Mouse (Mus musculus) erythroblast, adult 5-6 weeks (primary cell): ENCODE measurements around the gene Camk2n1. TPM values are rescaled to one million over a fixed set of nuclear protein-coding genes. Genes with fewer than 3 reads are reported as not detected.

Experiments used
- ATAC-seq: replicated peaks from 2 replicates; pipeline ENCODE4 v1.8.0; 2016; ENCODE audit warnings: moderate number of reproducible peaks, mild to moderate bottlenecking, moderate TSS enrichment, inconsistent platforms; ENCODE audit not compliant: poor library complexity, low FRiP score, severe bottlenecking
- total RNA-seq, 2 experiments: library from RNA; stranded (forward) in 1 of 2; stranded (reverse) in 1 of 2; fragments of 150-400 nt in 1 of 2; fragments of 200-764, 138-1000 nt in 1 of 2; gene quantifications; 2 replicates each; pipeline versions ENCODE4 v1.2.3 to v1.2.4; 2015 to 2017; ENCODE audit warnings: low replicate concordance in 2 of 2

Camk2n1 gene
- total RNA-seq, 2 experiments from 2014 or later: not detected

DNA sequence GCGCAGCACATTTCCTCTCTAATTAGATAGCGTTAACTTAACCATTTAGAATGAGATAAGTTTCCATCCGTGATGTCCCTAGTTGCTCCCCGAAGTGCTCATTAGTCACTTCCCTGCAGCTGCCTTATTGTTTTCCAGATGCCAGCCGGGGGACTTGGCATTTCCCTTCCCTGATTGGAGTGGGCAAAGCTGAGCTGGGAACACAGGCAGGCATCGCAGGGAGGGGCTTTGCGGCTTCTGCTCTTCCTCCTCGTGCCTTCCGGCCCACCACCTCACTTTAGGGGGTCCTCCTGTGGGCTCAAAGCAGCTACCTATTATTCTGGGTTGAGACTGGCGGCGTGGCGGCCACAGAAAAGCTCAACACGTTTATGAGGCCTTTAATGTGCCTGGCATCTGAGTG, 7.1 kb upstream of the Camk2n1 start:
- ATAC-seq: no peak; the same call in 1 of the 2 replicates

GRCm38 (mm10) chr4:138447387-138447786, 6.7 kb upstream of the Camk2n1 start:
- ATAC-seq: peak; percentile 86

GRCm38 (mm10) chr4:138447827-138448602, 6.1 kb upstream of the Camk2n1 start:
- ATAC-seq: no peak

- no peak for ATAC-seq
These were observed 5.1 kb upstream of the Camk2n1 start for GRCm38 (mm10) chr4:138448872-138449615.

- no peak for ATAC-seq
These were observed 4.3 kb upstream of the Camk2n1 start for GRCm38 (mm10) chr4:138449636-138450314.

- no peak for ATAC-seq
These were observed 1.6 kb upstream of the Camk2n1 start for GRCm38 (mm10) chr4:138452306-138453096.

DNA sequence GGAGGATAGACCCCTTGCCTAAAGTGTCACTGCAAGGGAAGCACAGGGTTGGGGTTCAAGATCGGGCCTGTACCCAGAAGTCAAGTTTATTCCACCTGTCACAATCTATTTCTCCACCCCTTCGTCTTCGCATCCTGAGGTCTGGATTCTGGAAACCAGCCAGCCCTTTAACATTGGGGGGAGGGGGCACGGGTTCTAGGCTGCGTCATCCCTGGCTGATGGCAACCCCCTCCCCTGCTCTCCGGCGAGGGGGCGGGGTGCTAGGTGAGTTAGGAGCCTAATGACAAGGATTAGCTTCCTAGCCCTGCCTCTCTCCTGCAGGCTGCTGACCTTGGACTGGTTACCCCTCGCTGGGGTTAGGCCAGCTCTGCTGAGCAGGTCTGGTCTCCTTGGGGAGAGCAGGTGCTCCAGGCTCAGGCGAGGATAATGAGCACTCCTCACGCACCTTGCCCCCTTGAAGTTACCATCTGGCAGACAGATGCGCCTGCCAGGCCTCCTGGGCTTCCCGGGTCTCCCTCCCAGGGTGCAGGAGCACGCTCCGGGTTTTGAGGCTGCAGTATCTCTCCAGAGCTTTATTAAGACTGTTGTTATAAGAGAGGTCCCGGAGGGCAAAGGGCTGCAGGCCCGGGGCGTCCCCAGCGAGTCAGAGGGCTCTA, 889 bp upstream of the Camk2n1 start:
- ATAC-seq: no peak

DNA sequence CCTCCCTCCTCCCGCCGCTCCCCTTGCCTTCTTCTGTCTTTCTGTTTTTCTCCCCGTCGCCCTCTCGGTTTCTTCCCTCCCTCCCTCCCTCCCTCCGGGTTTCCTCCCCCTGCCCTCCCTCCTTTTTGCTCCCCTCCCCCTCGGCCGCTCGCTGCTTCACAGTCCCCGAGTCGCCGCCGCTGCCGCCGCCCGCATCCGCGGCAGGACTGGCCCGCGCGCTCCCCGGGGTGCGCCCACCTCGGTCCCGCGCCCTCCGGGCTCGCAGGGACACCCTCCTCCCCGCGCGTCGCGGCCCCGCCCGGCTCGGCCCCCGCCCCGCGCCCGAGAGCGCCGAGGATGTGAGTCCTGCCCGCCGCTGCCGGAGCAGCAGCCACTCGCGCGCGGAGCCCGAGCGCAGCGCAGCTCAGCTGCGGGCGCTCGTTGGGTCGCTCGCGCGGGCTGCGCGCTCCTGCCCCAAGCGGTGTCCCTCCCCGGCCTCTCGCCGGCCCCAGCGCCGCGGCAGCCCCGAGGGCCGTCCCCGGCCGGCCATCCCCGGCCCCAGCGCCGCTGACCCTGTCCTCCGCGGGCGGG, 542 bp downstream of the Camk2n1 start:
- no peak for ATAC-seq

DNA sequence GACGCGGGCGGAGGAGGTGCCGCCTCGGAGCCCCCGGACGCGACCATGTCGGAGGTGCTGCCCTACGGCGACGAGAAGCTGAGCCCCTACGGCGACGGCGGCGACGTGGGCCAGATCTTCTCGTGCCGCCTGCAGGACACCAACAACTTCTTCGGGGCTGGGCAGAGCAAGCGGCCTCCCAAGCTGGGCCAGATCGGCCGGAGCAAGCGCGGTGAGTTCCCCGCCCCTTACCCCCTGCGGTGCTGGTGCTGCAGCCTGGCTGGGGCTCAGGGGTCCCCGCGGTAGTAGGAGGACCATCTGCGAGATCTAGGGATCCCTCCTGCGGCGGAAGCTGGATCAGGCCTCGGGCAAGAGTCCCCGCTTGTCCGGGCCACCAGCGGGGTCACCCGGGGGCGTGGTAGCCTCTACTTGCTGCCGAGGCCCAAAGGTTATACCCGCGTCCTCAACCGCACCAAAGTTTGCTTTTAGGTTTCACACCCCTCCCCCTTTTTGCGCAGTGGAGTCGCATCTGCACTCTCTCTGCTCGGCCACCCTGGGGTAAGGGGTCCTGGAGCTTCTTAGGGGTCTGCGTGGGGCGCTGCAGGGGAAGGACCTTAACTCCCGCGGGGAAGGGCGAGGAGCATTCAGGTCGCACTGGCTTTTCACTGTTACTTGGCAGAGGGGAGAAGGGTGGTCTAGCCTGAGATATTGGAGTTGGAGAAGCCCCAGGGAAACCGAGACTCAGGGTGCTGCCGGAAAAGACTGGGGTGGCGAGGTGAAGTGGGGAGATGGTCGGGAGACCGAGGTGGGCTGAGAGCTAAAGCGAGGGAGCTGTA, 1.2 kb downstream of the Camk2n1 start:
- no peak for ATAC-seq

DNA sequence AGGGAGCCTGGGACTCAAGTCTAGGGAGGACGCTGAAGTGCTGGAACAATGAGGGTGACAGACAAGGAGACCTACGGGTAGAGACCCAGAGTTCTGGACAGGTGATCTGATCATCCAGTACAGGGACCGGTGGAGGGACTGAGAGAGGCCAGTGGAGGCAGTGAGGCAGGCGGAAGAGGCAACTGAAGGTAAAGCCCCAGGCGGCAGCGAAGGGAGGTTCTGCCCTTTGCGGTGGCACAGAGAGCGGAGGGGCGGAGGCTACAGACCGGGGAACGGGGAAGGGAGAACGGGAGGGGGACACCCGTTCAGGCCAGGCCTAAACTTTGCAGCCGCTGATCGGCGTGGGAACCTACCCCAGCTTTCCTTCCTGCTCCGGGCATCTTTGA, 1.8 kb downstream of the Camk2n1 start:
- no peak for ATAC-seq

DNA sequence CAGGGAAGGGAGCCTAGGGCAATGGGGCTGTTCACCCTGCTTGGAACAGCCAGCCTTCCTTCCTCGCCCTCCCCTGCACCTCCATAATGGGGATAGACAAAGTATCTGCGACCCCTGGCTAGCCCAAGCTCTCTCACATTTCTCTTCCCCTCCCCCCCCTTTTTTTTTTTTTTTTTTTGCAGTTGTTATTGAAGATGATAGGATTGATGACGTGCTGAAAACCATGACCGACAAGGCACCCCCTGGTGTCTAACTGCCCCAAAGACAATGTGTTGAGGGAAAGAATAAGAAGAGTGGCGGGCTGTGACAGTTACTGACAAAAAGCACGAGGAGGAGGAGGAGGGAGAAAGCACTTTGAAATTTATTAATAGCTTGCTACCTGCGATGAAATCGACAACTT, 2.4 kb downstream of the Camk2n1 start:
- ATAC-seq: no peak

GRCm38 (mm10) chr4:138457091-138457490, 3.0 kb downstream of the Camk2n1 start:
- no peak for ATAC-seq

GRCm38 (mm10) chr4:138458171-138458570, 4.1 kb downstream of the Camk2n1 start:
- no peak for ATAC-seq

DNA sequence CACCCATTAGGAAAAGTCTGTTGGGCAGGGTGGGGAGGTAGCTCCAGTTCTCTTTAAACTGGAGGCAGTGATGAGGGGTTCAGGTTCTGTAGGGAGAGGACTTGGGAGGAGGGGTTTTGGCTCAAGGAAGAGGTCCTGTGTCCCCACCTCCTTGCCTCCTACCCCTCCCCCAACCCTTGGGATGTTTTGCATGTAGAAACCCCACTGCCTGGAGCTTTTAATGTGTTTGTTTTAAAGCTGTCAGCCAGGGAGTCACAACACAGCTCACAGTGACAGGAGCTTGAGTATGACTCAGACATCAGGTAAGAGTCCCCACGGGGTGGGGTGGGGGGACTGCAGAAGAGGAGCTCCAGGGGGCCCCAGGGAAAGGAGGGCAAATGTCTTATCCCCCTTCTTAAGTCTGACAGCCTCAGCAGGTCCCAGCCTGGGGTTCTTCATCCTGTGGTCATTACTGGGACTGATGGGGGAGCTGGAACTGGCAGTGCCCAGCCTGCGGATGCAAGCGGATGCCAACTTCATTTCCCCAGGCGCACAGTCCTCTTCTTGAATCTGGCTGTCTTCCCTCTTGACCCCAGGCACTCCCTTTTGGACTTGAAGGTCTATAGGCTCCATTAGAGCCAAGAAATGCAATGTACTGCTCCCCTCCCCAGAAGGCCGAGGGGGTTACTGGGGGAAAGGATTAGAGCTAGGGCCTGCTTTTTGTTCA, 4.8 kb downstream of the Camk2n1 start:
- ATAC-seq: no peak

- ATAC-seq: no peak
These were observed 5.7 kb downstream of the Camk2n1 start for GRCm38 (mm10) chr4:138459775-138460174.

- no peak for ATAC-seq
These were observed 6.8 kb downstream of the Camk2n1 start for GRCm38 (mm10) chr4:138460910-138461309.

- ATAC-seq: no peak
These were observed 7.4 kb downstream of the Camk2n1 start for GRCm38 (mm10) chr4:138461471-138461870.
